Mouse (Mus musculus): ENCODE measurements around the gene Ggnbp2. TPM values are rescaled to one million over a fixed set of nuclear protein-coding genes. Genes with fewer than 3 reads are reported as not detected.

Ggnbp2 gene
- polyA plus RNA-seq (2016; fragmentation: Nextera tagmentation; extraction: Ambion mirVana), result 52.0 and 53.9 TPM in 2 replicates

DNA sequence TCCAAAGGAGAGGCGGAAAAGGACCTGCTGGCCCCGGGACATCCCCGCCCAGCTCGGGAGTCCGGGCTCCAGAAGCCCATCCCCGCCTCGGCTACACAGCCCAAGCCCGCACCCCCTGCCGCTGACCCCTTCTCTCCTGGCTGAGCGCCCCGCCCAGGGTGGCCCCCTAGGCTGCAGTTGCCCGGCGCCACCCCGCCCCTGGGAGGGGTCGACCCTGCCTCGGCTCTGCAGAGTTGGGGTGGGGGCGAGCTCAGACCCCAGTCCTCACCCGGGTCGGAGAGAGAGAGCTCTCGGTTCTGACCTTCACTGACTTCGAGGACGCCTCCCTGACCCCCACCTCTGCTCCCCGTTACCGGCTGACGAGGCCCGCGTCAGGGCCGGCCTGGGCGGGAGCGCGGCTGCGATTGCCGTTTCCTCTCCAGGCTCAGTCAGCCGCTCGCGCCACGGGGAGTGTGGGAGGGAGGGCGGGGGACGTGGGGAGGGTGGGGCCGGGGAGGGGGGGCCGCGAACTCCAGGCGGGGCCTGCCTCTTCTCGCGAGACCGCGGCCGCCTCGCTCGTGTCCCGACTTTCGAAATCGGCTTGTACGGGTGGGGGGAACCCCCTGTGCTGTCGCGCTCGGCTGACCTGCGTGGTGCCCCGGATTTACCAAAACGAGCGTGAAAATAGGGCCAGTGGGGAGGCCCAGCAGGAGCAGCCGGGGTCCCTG is at the start of gene Ggnbp2:
Ggnbp2 (minus strand) TSS at position 481 of the 707 bp plus-strand sequence.
- Histone ChIP-seq H3K9me3 (no peaks in the 10 kb centered on the region), H3K27me3 (replicated peaks; ENCODE audit: low read depth, poor library complexity, severe bottlenecking) (no peaks in the 10 kb centered on the region), H3K36me3 (replicated peaks) (peaks cover 12% of the 10 kb centered on the region), H3K4me1 (peaks cover 32% of the 10 kb centered on the region), H3K4me3 (peak within 1 kb of the TSS; percentile 75), H3K27ac (replicated peaks) (peak within 1 kb of the TSS; percentile 97)
- DNase-seq (ENCODE audit: low spot score), result peak; percentile 94
- under 1% methylated on average over 57 of the region's 62 CpGs for WGBS

DNA sequence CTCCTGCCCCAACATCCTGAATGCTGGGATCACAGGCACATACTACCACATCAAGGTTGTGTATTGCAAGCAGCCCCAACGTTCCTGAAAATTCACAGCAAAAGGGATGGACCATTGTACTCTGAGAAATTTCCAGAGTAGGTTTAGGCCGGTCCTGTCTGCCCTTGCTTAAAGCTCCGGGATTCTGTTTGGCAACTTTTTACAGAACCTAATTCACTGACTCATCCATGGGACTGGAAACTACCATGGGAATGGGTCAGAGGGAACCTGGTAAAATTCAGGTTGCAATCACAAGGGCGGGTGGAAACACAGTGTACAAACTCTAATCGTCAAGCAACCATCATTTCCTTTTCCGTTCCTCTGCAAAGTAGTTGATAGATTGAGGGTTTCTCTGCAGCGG is 49.3 kb upstream of the Ggnbp2 start:
- DNase-seq (ENCODE audit: low spot score), result no peak
- 76% methylated on average over 7 of the region's 7 CpGs for WGBS
- H3K27ac ChIP-seq (replicated peaks), result no peak overlapping the region
- peaks cover 18% of the 10 kb centered on the region for H3K4me1 ChIP-seq
- no peaks in the 10 kb centered on the region for H3K27me3 ChIP-seq (replicated peaks; ENCODE audit: low read depth, poor library complexity, severe bottlenecking)
- no peak overlapping the region for H3K4me3 ChIP-seq
- no peaks in the 10 kb centered on the region for H3K36me3 ChIP-seq (replicated peaks)
- no peaks in the 10 kb centered on the region for H3K9me3 ChIP-seq

DNA sequence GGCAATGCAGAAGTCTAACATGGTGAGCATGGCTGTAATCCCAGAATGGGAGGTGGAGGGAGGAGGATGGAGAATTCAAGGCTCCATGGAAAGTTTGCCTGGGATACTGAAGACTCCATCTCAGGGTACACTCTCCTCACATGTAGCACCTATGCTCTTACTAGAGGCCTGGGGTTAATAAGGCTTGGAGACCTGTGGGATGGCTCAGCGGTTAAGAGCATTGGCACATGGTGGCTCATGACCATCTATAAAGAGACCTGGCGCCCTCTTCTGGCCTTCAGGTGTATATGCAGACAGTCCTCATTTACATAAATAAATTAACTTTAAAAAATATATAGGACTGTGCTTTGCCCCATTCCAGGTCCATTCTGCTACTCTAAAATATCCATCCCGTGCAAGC is 48.7 kb upstream of the Ggnbp2 start:
- no peaks in the 10 kb centered on the region for H3K27me3 ChIP-seq (replicated peaks; ENCODE audit: low read depth, poor library complexity, severe bottlenecking)
- DNase-seq (ENCODE audit: low spot score), result peak; percentile 25
- WGBS, result 41% methylated on average over 3 of the region's 3 CpGs

DNA sequence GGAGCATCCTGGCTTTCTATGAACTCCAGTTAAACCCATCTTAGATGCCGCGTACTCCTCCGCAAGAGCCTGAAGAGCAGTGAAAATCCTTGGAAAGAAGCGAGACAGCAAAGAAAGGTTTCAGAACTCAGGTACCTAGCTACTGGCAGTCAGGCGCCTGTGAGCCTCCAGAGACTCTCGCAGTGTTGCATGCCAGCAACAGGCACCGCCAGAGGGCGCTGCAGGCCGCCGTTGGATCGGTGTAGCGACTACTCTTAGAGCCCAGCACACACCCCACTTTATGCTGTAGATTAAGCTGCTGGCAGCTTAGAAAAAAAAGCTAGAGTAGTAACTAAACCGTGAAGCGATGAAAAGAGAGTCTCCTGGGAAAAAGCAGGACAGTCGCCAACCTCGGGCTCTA is 47.8 kb upstream of the Ggnbp2 start:
- 7% methylated on average over 16 of the region's 16 CpGs for WGBS
- H3K9me3 ChIP-seq, result no peaks in the 10 kb centered on the region
- H3K4me1 ChIP-seq, result peaks cover 27% of the 10 kb centered on the region
- peak overlapping the region; percentile 28; the same call in 1 of the 2 replicates for H3K4me3 ChIP-seq
- peaks cover 13% of the 10 kb centered on the region for H3K36me3 ChIP-seq (replicated peaks)
- DNase-seq (ENCODE audit: low spot score), result peak; percentile 90
- H3K27me3 ChIP-seq (replicated peaks; ENCODE audit: low read depth, poor library complexity, severe bottlenecking), result no peaks in the 10 kb centered on the region
- H3K27ac ChIP-seq (replicated peaks), result no peak overlapping the region

More for the DNA sequence above, 48.7 kb upstream of the Ggnbp2 start:
- Histone ChIP-seq H3K4me3 (no peak overlapping the region), H3K9me3 (no peaks in the 10 kb centered on the region), H3K4me1 (peaks cover 24% of the 10 kb centered on the region), H3K27ac (replicated peaks) (no peak overlapping the region), H3K36me3 (replicated peaks) (peaks cover 4% of the 10 kb centered on the region)

DNA sequence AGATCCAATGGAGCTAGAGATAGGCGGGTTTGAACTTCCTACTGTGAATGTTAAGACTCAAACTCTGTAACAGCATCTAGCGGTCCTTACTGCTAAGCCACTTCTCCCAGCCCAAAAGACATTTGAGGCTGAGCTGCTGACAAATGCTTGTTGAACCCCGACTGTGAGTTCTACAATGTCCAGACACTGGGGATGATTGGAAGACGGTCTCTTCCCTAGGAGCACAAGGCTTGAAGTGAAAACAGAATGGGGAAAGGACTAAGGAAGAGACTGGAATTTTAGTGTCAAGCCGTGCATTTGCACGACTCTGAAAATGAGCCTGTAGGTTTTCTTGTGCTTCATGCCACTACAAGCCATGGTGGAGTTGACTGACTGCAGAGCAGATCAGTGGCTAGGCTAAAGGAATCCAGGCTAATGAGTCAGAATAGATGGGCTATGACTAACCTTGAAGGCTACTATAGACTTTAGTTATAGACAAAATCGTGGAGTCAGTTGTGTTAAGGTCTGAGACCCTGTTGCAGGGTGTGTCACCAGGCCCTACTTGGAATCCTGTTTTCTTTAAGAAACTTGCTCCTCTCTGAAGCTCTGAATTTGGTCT is 46.2 kb upstream of the Ggnbp2 start:
- Histone ChIP-seq H3K27me3 (replicated peaks; ENCODE audit: low read depth, poor library complexity, severe bottlenecking) (no peaks in the 10 kb centered on the region), H3K27ac (replicated peaks) (peak overlapping the region; percentile 86; the same call in 1 of the 2 replicates), H3K4me1 (peaks cover 27% of the 10 kb centered on the region), H3K9me3 (no peaks in the 10 kb centered on the region), H3K4me3 (peak overlapping the region; percentile 97), H3K36me3 (replicated peaks) (peaks cover 29% of the 10 kb centered on the region)
- 64% methylated on average over 7 of the region's 7 CpGs for WGBS
- no peak for DNase-seq (ENCODE audit: low spot score)

DNA sequence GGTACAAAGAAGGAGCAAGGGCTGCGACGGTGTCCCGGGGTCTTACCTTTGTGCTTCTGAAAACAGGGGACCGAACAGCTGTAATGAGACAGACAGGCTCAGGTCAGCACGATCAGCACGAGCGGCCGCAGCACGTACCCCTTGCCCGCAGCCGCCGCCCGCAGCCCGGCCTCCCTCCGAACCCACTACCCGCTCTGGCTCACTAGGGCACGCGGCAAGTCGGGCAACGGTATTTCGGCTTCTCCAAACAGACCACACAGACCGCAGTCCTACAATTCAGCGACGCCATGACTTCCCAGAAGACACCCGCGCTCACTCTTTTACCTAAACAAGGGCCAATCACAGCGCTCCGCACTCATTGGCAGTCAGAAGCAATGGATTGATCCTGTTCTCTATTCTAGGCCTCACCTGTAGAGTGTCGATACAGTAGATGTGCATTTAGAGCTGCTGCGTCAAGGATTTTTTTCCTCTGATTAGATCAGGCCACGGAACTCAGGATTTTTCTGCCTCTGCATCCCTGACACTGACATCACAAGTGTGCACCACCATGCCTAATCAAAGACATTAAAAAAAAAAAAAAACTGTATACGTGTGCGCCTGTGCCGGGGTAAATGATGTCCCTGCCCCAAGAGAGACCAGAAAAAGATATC is 45.6 kb upstream of the Ggnbp2 start, which contains the start of gene Znhit3:
Znhit3 (minus strand) TSS at position 314 of the 650 bp plus-strand sequence.
- H3K36me3 ChIP-seq (replicated peaks), result peaks cover 35% of the 10 kb centered on the region
- peak; percentile 84 for DNase-seq (ENCODE audit: low spot score)
- H3K9me3 ChIP-seq, result no peaks in the 10 kb centered on the region
- H3K4me1 ChIP-seq, result peaks cover 27% of the 10 kb centered on the region
- WGBS, result 3% methylated on average over 34 of the region's 34 CpGs
- H3K27ac ChIP-seq (replicated peaks), result peak within 1 kb of the TSS; percentile 86
- H3K4me3 ChIP-seq, result peak within 1 kb of the TSS; percentile 97
- no peaks in the 10 kb centered on the region for H3K27me3 ChIP-seq (replicated peaks; ENCODE audit: low read depth, poor library complexity, severe bottlenecking)

DNA sequence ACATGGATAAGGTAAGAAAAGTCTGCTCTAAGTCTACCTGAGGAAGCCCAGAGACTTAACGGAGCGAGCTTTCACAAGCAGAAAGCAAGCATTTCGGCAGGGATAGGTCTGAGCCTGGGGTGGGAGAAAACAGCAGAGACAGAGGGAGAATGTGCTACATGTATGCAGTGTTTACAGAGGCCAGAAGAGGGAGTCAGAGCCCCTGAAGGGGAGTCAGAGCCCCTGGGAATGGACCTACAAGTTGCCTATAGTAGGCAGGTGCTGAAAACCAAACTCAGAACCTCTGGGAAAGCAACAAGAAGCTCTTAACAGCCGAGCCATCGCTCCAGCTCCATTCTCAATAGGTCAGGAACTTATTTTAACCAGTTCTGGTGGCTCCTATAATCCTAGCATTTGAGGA is 44.1 kb upstream of the Ggnbp2 start:
- H3K4me3 ChIP-seq, result peak overlapping the region; percentile 97
- H3K27ac ChIP-seq (replicated peaks), result no peak overlapping the region
- 84% methylated on average over 5 of the region's 5 CpGs for whole genome bisulfite sequencing
- peaks cover 50% of the 10 kb centered on the region for H3K36me3 ChIP-seq (replicated peaks)
- no peaks in the 10 kb centered on the region for H3K27me3 ChIP-seq (replicated peaks; ENCODE audit: low read depth, poor library complexity, severe bottlenecking)
- no peaks in the 10 kb centered on the region for H3K9me3 ChIP-seq
- H3K4me1 ChIP-seq, result peaks cover 27% of the 10 kb centered on the region
- DNase-seq (ENCODE audit: low spot score), result no peak

DNA sequence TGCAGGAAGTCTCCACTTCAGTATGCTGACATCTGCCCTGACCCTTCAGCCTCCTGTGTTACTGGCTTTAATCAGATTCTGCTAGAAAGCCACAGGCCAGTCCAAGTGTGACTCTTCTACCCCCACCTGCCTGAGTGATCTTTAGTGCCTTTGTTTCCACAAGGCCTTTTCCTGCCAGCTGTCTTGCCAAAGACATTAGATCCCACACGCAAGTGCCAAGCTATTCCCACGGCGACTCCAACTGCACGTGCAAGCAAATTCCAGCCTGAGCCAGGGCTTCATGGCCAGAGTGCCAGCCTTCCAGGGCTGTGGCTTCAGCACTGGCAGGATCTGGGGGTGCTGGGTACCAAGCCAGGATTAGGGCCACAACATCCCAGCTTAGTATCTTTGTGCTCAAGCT is 39.8 kb upstream of the Ggnbp2 start:
- Histone ChIP-seq H3K4me3 (no peak overlapping the region), H3K27ac (replicated peaks) (no peak overlapping the region), H3K27me3 (replicated peaks; ENCODE audit: low read depth, poor library complexity, severe bottlenecking) (no peaks in the 10 kb centered on the region), H3K9me3 (no peaks in the 10 kb centered on the region), H3K4me1 (peaks cover 14% of the 10 kb centered on the region), H3K36me3 (replicated peaks) (peaks cover 93% of the 10 kb centered on the region)
- WGBS, result 79% methylated on average over 4 of the region's 4 CpGs
- DNase-seq (ENCODE audit: low spot score), result no peak

DNA sequence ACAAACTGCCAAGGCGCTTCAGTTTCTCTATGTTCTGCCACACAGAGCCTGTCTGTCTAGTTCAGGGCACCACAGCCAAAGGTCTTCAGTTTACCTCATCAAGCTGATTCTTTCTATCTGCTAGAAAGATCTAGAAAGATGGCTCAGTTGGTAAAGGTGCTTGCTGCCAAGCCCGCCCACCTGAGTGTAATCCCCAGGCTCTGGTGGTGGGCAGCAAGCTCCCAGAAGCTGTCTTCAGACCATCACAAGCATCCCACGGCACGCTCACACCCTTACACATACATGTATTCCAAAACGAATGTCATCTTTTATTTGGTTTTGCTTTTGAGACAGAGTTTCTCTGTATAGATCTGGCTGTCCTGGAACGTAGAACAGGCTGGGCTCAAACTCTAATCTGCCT is 37.9 kb upstream of the Ggnbp2 start:
- no peak for DNase-seq (ENCODE audit: low spot score)
- no peaks in the 10 kb centered on the region for H3K27me3 ChIP-seq (replicated peaks; ENCODE audit: low read depth, poor library complexity, severe bottlenecking)
- H3K9me3 ChIP-seq, result no peaks in the 10 kb centered on the region
- no peaks in the 10 kb centered on the region for H3K4me1 ChIP-seq
- H3K36me3 ChIP-seq (replicated peaks), result peaks cover 100% of the 10 kb centered on the region
- no peak overlapping the region for H3K27ac ChIP-seq (replicated peaks)
- WGBS, result 92% methylated on average over 6 of the region's 6 CpGs
- H3K4me3 ChIP-seq, result no peak overlapping the region

DNA sequence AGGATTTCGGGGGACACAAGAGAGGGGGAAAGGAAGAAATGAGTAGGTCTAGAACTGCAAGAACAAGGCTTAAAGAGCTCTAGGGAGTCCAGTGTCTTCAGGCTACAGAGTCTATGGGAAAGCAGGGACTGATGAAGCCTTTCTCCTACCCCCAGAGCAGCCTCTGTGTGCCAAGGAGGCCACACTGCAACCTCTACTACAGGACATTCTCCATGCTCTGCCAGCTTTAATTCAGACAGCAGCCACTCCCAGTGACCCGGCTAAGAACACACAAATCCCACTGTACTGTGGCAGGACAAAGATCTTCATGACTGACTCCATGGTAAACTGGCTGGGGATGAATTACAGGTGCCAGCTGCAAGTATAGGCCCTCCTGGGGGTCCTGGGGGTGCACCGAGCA is 36.5 kb upstream of the Ggnbp2 start:
- Histone ChIP-seq H3K27me3 (replicated peaks; ENCODE audit: low read depth, poor library complexity, severe bottlenecking) (no peaks in the 10 kb centered on the region), H3K4me3 (no peak overlapping the region), H3K4me1 (no peaks in the 10 kb centered on the region), H3K9me3 (no peaks in the 10 kb centered on the region), H3K27ac (replicated peaks) (no peak overlapping the region), H3K36me3 (replicated peaks) (peaks cover 100% of the 10 kb centered on the region)
- DNase-seq (ENCODE audit: low spot score), result no peak
- WGBS, result 79% methylated on average over 3 of the region's 3 CpGs

DNA sequence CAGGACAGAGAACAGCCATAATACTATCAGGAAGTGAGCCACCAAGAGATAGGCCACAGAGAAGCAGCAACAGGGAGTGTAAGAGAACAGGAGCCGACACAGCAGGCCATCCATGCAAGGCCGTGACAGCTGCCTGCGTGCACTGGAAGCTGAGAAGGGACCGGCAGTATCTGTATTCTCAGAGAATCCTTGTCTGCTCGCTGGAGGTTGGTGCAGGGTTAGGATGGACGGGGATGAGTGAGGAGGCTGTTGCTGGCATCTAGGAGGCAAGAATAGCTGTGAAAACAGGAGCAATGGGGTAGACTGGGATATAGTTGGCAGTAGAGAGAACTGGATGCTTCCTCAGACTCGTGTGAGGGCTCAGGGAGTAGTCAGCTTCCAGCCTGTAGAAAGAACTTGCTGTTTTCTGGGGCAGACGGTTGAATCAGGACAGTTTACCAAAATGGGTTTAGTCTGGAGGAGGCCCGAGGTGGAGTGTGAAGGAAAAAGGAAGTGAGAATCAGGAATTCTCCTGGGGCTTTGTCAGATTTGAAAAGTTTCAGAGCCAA is 34.1 kb upstream of the Ggnbp2 start:
- Histone ChIP-seq H3K36me3 (replicated peaks) (peaks cover 100% of the 10 kb centered on the region), H3K4me3 (no peak overlapping the region), H3K27ac (replicated peaks) (no peak overlapping the region), H3K9me3 (no peaks in the 10 kb centered on the region), H3K4me1 (no peaks in the 10 kb centered on the region), H3K27me3 (replicated peaks; ENCODE audit: low read depth, poor library complexity, severe bottlenecking) (no peaks in the 10 kb centered on the region)
- WGBS, result 85% methylated on average over 9 of the region's 9 CpGs
- no peak for DNase-seq (ENCODE audit: low spot score)

DNA sequence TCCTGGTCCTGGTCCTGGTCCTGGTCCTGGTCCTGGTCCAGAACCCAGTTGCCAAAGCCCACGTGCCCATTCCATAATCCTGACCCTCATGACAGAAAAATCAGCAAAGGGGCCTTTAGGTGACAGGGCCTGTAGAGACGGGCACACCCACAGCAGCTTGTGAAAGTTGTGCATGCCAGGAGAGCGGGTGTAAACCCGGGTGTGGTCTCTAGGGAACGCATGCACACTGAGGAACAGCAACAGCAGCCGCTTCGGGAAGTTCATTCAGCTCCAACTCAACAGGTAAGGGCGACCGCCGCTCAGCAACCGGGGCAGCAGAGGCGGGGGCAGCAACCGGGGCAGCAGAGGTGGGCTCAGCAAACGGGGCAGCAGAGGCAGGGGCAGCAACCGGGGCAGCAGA is 22.5 kb upstream of the Ggnbp2 start:
- H3K27ac ChIP-seq (replicated peaks), result no peak overlapping the region
- WGBS, result 90% methylated on average over 15 of the region's 15 CpGs
- no peak for DNase-seq (ENCODE audit: low spot score)
- H3K9me3 ChIP-seq, result no peaks in the 10 kb centered on the region
- H3K4me3 ChIP-seq, result no peak overlapping the region
- H3K4me1 ChIP-seq, result no peaks in the 10 kb centered on the region
- H3K36me3 ChIP-seq (replicated peaks), result peaks cover 95% of the 10 kb centered on the region
- H3K27me3 ChIP-seq (replicated peaks; ENCODE audit: low read depth, poor library complexity, severe bottlenecking), result no peaks in the 10 kb centered on the region
